Mouse (Mus musculus): ENCODE results near the gene Uaca.

GRCm38 (mm10) chr9:60828196-60828595, 33.9 kb downstream of the Uaca start:
- no peak for TF ChIP-seq CTCF (IDR thresholded peaks at IDR 0.05; ENCODE audit: borderline replicate concordance, control insufficient read depth, extremely low read depth, insufficient read depth, low read length, poor library complexity)
- no peak for TF ChIP-seq POLR2A (IDR thresholded peaks at IDR 0.05; ENCODE audit: control insufficient read depth, extremely low read depth, insufficient read depth, low read length, poor library complexity)

Measured in thymus, adult 2 months (tissue).